Mouse (Mus musculus): ENCODE results near the gene Ninj2.

DNA sequence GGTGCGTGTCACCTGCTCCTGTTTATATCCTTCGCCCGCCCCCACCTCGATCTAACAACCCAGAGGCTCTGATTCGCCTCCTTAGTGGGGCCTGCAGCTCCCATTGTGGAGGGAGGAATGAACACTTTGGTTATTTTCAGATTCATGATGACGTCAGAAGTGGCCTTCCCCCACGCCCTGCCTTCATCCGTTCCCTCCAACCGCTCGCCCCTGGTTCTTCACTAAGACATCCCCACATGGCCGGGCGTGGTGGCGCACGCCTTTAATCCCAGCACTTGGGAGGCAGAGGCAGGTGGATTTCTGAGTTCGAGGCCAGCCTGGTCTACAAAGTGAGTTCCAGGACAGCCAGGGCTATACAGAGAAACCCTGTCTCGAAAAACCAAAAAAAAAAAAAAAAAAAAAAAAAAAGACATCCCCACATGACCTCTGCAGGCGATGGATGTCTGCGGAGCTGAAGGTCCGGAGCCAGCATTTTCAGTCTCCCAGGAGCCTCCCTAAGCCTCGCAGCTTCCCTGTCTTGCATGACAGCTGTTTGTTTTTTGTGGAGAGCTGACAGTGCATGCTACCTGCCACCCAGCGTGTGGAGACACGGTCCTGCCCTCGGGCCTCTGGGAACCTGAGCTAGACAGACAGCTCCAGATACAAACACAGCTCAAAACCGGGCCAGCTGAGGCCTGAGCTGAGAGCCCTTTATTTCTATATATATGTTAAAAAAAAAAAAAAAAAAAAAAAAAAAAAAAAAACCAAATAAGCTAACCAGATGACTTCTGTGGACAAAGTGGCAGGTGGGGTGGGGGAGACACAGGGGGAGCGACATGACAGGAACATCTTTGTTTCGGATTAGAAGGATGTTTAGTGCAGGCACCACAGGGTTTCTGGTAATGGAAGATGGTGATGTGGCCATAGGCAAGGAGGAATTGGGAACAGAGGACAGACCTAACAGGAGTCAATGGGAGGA, 59.9 kb downstream of the Ninj2 start:
- TF ChIP-seq CTCF (IDR thresholded peaks at IDR 0.05) (no peak), EP300 (IDR thresholded peaks at IDR 0.05) (no peak)
